Mouse (Mus musculus) hindbrain, embryonic 10.5 days (tissue): ENCODE results near the gene Ctss. TPM values are rescaled to one million over a fixed set of nuclear protein-coding genes. Genes with fewer than 3 reads are reported as not detected.

Experiments used
- polyA plus RNA-seq: library from polyadenylated mRNA; unstranded; fragments of >200 nt; fragmentation: Nextera tagmentation; extraction: Ambion mirVana; gene quantifications from 2 replicates; pipeline ENCODE4 v1.2.1, GENCODE M21; 2016

Ctss gene
- polyA plus RNA-seq, 1 experiment from 2014 or later = 7.6 TPM

Other genes with a start within 250 kb of the Ctss start
- gene Mindy1, start 245.4 kb upstream of the Ctss start, polyA plus RNA-seq = 33.9 and 44.1 TPM in 2 replicates
- 28.2 and 28.6 TPM in 2 replicates for gene Prune1, start 244.7 kb upstream of the Ctss start, polyA plus RNA-seq
- 2.0 and 2.1 TPM in 2 replicates for gene Anxa9, start 219.6 kb upstream of the Ctss start, polyA plus RNA-seq
- 116 and 123 TPM in 2 replicates for gene Cers2, start 212.0 kb upstream of the Ctss start, polyA plus RNA-seq
- 51.7 and 54.4 TPM in 2 replicates for gene Setdb1, start 169.6 kb upstream of the Ctss start, polyA plus RNA-seq
- not detected in 2 replicates for gene 4930558C23Rik, start 123.9 kb upstream of the Ctss start, polyA plus RNA-seq
- gene Arnt, start 92.4 kb upstream of the Ctss start, polyA plus RNA-seq = 30.6 and 33.5 TPM in 2 replicates
- gene Ctsk, start 27.5 kb upstream of the Ctss start, polyA plus RNA-seq = 3.7 and 5.9 TPM in 2 replicates
- not detected in 2 replicates for gene Hormad1, start 32.9 kb downstream of the Ctss start, polyA plus RNA-seq
- 27.8 and 31.0 TPM in 2 replicates for gene Golph3l, start 62.1 kb downstream of the Ctss start, polyA plus RNA-seq
- gene Ensa, start 98.2 kb downstream of the Ctss start, polyA plus RNA-seq = 84.8 and 89.9 TPM in 2 replicates
- 47.2 and 53.4 TPM in 2 replicates for gene Mcl1, start 132.0 kb downstream of the Ctss start, polyA plus RNA-seq
- gene Adamtsl4, start 161.1 kb downstream of the Ctss start, polyA plus RNA-seq = 0.73 and 0.86 TPM in 2 replicates
- gene Ecm1, start 212.8 kb downstream of the Ctss start, polyA plus RNA-seq = 14.2 and 20.3 TPM in 2 replicates
- gene Tars2, start 233.4 kb downstream of the Ctss start, polyA plus RNA-seq = 58.8 and 69.9 TPM in 2 replicates